Mouse (Mus musculus): ENCODE results near the gene Rbms3. TPM values are rescaled to one million over a fixed set of nuclear protein-coding genes. Genes with fewer than 3 reads are reported as not detected.

Rbms3 gene
- polyA plus RNA-seq, 1 experiment: 5.3 TPM

DNA sequence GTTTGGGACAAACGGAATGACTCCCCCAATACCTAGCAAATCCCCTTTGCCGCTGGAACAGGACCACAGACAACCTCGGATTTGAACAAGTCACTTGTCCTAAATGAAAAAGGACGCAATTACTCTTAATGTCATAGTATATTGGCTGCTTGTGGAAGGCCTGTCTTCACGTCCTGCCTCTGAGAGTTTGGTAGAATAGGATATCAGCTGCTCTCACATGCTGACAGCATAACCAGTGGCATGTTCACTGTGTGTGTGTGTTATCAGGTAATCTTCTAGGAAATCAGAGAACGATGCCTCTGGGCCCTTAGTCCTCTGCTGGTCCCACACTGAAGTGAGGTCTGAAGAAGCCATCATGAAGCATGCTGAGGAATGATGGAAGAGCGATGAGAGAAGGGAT is 763.7 kb downstream of the Rbms3 start:
- TF ChIP-seq CTCF (IDR thresholded peaks at IDR 0.05; ENCODE audit: extremely low read depth, insufficient read depth, low read length) (no peak), POLR2A (IDR thresholded peaks at IDR 0.05; ENCODE audit: extremely low read depth, insufficient read depth, low read length) (no peak)
- H3K4me1 ChIP-seq (ENCODE audit: control insufficient read depth, insufficient read depth, low read length): no peaks in the 10 kb centered on the region
- no peak overlapping the region for H3K27ac ChIP-seq (ENCODE audit: insufficient read depth, low read length)
- H3K4me3 ChIP-seq (ENCODE audit: insufficient read depth, low read length): no peak overlapping the region

DNA sequence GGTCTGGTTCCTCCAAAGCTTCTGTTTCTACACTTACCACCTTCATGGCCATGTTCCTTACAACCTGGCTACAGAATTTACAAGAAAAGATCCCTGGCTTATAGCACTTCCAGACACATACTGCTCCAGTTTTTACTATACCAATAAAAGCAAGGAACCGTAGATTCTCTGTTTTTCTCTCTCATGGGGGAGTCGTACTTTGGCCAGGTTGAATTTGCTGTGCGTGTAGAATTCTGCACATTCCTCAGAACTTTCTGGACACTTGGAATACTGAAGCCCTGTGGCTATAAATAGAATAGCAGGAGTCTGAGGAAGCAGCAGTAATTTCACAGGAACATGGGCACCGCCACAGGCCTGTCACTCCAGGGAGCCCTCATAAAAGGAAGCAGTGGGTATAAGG is 766.1 kb downstream of the Rbms3 start:
- no peak for TF ChIP-seq CTCF (IDR thresholded peaks at IDR 0.05; ENCODE audit: extremely low read depth, insufficient read depth, low read length)
- TF ChIP-seq POLR2A (IDR thresholded peaks at IDR 0.05; ENCODE audit: extremely low read depth, insufficient read depth, low read length): no peak
- H3K4me1 ChIP-seq (ENCODE audit: control insufficient read depth, insufficient read depth, low read length): no peaks in the 10 kb centered on the region
- H3K4me3 ChIP-seq (ENCODE audit: insufficient read depth, low read length): no peak overlapping the region
- no peak overlapping the region for H3K27ac ChIP-seq (ENCODE audit: insufficient read depth, low read length)

DNA sequence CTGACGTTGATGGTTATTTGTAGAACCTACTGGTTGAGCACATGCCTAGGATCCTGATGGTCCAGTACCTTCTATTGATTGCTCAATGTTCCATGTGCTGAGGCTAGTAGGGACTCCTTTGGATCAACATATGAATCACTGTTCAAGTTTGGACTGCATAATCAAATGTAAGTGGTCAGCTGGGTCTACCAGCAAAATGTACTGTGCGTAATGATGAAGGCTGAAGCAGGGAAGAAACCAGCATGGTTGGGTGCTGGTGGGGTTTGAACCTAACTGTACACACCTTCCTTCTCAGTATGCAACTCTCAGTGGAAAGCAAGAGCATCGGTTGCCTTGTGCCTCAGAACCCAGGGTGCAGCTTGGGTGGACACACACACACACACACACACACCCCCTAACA is 767.4 kb downstream of the Rbms3 start:
- no peak overlapping the region for H3K27ac ChIP-seq (ENCODE audit: insufficient read depth, low read length)
- H3K4me3 ChIP-seq (ENCODE audit: insufficient read depth, low read length): no peak overlapping the region
- TF ChIP-seq CTCF (IDR thresholded peaks at IDR 0.05; ENCODE audit: extremely low read depth, insufficient read depth, low read length): no peak
- no peak for TF ChIP-seq POLR2A (IDR thresholded peaks at IDR 0.05; ENCODE audit: extremely low read depth, insufficient read depth, low read length)
- H3K4me1 ChIP-seq (ENCODE audit: control insufficient read depth, insufficient read depth, low read length): no peaks in the 10 kb centered on the region

DNA sequence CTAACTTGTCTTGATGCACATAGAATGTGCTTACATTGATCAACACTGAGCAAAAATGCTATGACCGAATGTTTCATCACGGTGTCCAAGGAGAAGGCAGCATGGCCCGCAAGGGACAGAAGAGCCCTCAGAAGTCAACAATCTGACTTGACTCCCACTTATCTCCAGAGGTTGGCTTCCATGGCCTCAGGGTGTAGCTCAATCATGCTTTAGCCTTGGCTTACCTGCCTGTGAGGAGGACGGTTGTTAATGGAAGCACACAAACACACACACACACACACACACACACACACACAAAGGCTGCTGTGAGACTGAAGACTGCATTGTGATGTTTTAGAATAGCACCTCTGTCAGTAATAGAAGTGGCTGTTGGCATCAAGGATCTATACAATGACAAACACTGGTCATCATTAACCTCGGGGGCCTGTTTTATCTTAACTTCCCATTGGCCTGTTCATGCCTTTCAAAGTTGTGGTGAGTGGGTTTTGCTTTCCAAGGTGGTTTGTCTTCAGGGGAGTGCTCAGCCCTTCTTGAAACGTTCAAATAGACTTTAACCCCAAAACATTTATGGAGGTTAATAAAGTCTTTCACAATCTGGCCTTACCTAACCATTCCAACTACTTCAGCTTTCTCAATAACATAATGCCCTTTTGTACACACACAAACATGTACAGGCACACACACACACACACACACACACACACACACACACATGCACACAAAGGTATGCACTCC is 771.7 kb downstream of the Rbms3 start:
- TF ChIP-seq CTCF (IDR thresholded peaks at IDR 0.05; ENCODE audit: extremely low read depth, insufficient read depth, low read length): no peak
- TF ChIP-seq POLR2A (IDR thresholded peaks at IDR 0.05; ENCODE audit: extremely low read depth, insufficient read depth, low read length): no peak
- Histone ChIP-seq H3K4me3 (ENCODE audit: insufficient read depth, low read length) (no peak overlapping the region), H3K27ac (ENCODE audit: insufficient read depth, low read length) (no peak overlapping the region), H3K4me1 (ENCODE audit: control insufficient read depth, insufficient read depth, low read length) (no peaks in the 10 kb centered on the region)

DNA sequence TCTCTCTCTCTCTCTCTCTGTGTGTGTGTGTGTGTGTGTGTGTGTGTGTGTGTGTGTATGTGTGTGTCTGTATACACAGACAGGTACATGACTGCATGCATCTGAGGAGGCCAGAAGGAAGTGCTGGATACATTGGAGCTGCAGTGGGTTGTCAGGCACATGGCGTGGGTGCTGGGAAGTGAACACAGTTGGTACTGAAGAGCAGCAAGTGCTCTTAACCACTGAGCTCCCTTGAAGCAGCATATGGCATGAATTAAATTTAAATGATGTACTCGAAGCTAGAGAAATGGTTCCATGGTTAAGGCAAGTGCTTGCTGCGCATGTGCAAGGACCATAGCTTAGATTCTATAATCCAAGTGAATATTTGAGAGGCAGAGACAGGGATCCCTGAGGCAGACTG is 772.6 kb downstream of the Rbms3 start:
- Histone ChIP-seq H3K27ac (ENCODE audit: insufficient read depth, low read length) (no peak overlapping the region), H3K4me3 (ENCODE audit: insufficient read depth, low read length) (no peak overlapping the region), H3K4me1 (ENCODE audit: control insufficient read depth, insufficient read depth, low read length) (no peaks in the 10 kb centered on the region)
- TF ChIP-seq POLR2A (IDR thresholded peaks at IDR 0.05; ENCODE audit: extremely low read depth, insufficient read depth, low read length) (no peak), CTCF (IDR thresholded peaks at IDR 0.05; ENCODE audit: extremely low read depth, insufficient read depth, low read length) (no peak)

GRCm38 (mm10) chr9:116855744-116856143 is 774.0 kb downstream of the Rbms3 start:
- H3K27ac ChIP-seq (ENCODE audit: insufficient read depth, low read length): no peak overlapping the region
- H3K4me1 ChIP-seq (ENCODE audit: control insufficient read depth, insufficient read depth, low read length): no peaks in the 10 kb centered on the region
- no peak for TF ChIP-seq POLR2A (IDR thresholded peaks at IDR 0.05; ENCODE audit: extremely low read depth, insufficient read depth, low read length)
- TF ChIP-seq CTCF (IDR thresholded peaks at IDR 0.05; ENCODE audit: extremely low read depth, insufficient read depth, low read length): no peak
- H3K4me3 ChIP-seq (ENCODE audit: insufficient read depth, low read length): no peak overlapping the region

- TF ChIP-seq POLR2A (IDR thresholded peaks at IDR 0.05; ENCODE audit: extremely low read depth, insufficient read depth, low read length): no peak
- TF ChIP-seq CTCF (IDR thresholded peaks at IDR 0.05; ENCODE audit: extremely low read depth, insufficient read depth, low read length): no peak
- Histone ChIP-seq H3K4me1 (ENCODE audit: control insufficient read depth, insufficient read depth, low read length) (no peaks in the 10 kb centered on the region), H3K4me3 (ENCODE audit: insufficient read depth, low read length) (no peak overlapping the region), H3K27ac (ENCODE audit: insufficient read depth, low read length) (no peak overlapping the region)
Observed at GRCm38 (mm10) chr9:116848905-116849304, 780.8 kb downstream of the Rbms3 start.

- no peak overlapping the region for H3K27ac ChIP-seq (ENCODE audit: insufficient read depth, low read length)
- TF ChIP-seq CTCF (IDR thresholded peaks at IDR 0.05; ENCODE audit: extremely low read depth, insufficient read depth, low read length) (no peak), POLR2A (IDR thresholded peaks at IDR 0.05; ENCODE audit: extremely low read depth, insufficient read depth, low read length) (no peak)
- no peak overlapping the region for H3K4me3 ChIP-seq (ENCODE audit: insufficient read depth, low read length)
- H3K4me1 ChIP-seq (ENCODE audit: control insufficient read depth, insufficient read depth, low read length): no peaks in the 10 kb centered on the region
Observed at GRCm38 (mm10) chr9:116848166-116848565, 781.5 kb downstream of the Rbms3 start.

DNA sequence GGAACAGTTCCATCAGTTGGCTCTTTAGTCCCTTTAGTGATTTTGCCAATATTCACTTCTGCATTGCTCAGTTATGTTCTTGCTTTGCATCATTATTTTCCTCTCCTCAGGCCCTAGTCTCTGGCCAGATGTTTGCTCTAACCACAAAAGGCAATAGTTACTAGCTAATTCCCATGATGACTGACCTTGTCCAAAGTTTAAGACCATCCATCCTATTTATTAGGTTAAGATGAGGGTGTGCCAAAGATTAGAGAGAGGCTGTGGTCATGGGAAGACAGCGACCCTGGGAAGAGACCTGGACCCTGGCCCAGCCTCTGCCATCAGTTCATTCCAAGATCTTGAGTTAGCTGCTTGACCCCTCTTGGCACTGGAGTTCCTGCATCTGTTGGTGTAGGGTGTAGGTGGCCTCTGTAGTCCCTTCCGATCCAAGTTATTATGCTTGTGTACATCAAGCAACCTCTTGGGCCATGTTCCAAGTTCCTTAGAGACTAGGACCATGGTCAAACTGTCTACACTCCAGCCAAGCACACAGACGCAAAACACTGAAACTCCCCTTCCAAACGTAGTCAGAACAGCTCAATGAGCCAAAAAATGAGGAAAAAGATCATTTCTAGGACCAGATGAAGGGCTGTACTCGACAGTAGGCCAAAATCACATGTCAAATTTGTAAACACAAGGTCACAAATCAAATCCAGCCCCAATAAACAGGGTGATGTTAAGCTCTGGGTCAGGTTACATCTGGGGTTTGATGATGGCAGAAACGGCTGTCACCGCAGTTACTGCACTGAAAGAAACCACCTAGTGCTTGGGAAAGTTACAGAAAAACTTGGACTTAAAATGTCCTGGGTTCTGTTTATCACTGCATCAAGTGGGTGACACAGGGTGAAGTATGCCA is 782.2 kb downstream of the Rbms3 start:
- TF ChIP-seq CTCF (IDR thresholded peaks at IDR 0.05; ENCODE audit: extremely low read depth, insufficient read depth, low read length) (no peak), POLR2A (IDR thresholded peaks at IDR 0.05; ENCODE audit: extremely low read depth, insufficient read depth, low read length) (no peak)
- Histone ChIP-seq H3K4me1 (ENCODE audit: control insufficient read depth, insufficient read depth, low read length) (no peaks in the 10 kb centered on the region), H3K27ac (ENCODE audit: insufficient read depth, low read length) (no peak overlapping the region), H3K4me3 (ENCODE audit: insufficient read depth, low read length) (no peak overlapping the region)

DNA sequence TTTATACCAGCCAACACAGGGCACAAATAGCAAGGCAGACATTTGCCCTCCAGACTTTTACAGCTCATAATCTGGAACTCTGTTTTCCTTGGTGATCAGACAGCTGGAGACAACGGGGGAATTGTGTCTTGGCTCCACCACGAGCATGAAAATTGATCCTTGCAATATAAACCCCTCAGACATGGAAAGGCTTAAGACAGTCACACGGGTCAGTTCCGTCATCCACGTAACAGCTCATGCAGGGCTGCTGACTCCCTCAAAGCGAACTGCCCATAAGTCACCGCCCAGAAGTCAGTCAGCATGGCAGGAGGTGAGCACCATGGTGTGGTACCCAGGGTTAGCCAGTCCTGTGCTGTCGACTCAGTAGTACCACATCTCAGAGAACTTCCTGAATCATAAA is 794.8 kb downstream of the Rbms3 start:
- TF ChIP-seq CTCF (IDR thresholded peaks at IDR 0.05; ENCODE audit: extremely low read depth, insufficient read depth, low read length) (no peak), POLR2A (IDR thresholded peaks at IDR 0.05; ENCODE audit: extremely low read depth, insufficient read depth, low read length) (no peak)
- H3K4me1 ChIP-seq (ENCODE audit: control insufficient read depth, insufficient read depth, low read length): no peaks in the 10 kb centered on the region
- H3K4me3 ChIP-seq (ENCODE audit: insufficient read depth, low read length): no peak overlapping the region
- no peak overlapping the region for H3K27ac ChIP-seq (ENCODE audit: insufficient read depth, low read length)

All from cortical plate, adult 2 months (tissue).